Mouse (Mus musculus): ENCODE results near the gene Trpv5. TPM values are rescaled to one million over a fixed set of nuclear protein-coding genes. Genes with fewer than 3 reads are reported as not detected.

Gene Trpv5
- polyA plus RNA-seq, 1 experiment: not detected

GRCm38 (mm10) chr6:41635211-41635610 is 45.4 kb downstream of the Trpv5 start:
- peaks cover 7% of the 10 kb centered on the region for H3K4me1 ChIP-seq (ENCODE audit: control insufficient read depth, insufficient read depth, low read length)
- TF ChIP-seq POLR2A (IDR thresholded peaks at IDR 0.05; ENCODE audit: insufficient read depth, low read depth, low read length): no peak
- no peak for TF ChIP-seq CTCF (IDR thresholded peaks at IDR 0.05; ENCODE audit: insufficient read depth, low read depth, low read length)
- 14% methylated on average over 1 of the region's 1 CpGs for WGBS
- no peak overlapping the region for H3K27ac ChIP-seq (ENCODE audit: insufficient read depth, low read depth, low read length)
- no peak overlapping the region for H3K4me3 ChIP-seq (ENCODE audit: insufficient read depth, low read depth, low read length)

GRCm38 (mm10) chr6:41631549-41631948 is 49.0 kb downstream of the Trpv5 start:
- 79% methylated on average over 4 of the region's 4 CpGs for WGBS
- Histone ChIP-seq H3K4me1 (ENCODE audit: control insufficient read depth, insufficient read depth, low read length) (peaks cover 7% of the 10 kb centered on the region), H3K27ac (ENCODE audit: insufficient read depth, low read depth, low read length) (no peak overlapping the region), H3K4me3 (ENCODE audit: insufficient read depth, low read depth, low read length) (no peak overlapping the region)
- no peak for TF ChIP-seq POLR2A (IDR thresholded peaks at IDR 0.05; ENCODE audit: insufficient read depth, low read depth, low read length)
- TF ChIP-seq CTCF (IDR thresholded peaks at IDR 0.05; ENCODE audit: insufficient read depth, low read depth, low read length): no peak

- Histone ChIP-seq H3K27ac (ENCODE audit: insufficient read depth, low read depth, low read length) (no peak overlapping the region), H3K4me1 (ENCODE audit: control insufficient read depth, insufficient read depth, low read length) (peaks cover 2% of the 10 kb centered on the region), H3K4me3 (ENCODE audit: insufficient read depth, low read depth, low read length) (no peak overlapping the region)
- no peak for TF ChIP-seq CTCF (IDR thresholded peaks at IDR 0.05; ENCODE audit: insufficient read depth, low read depth, low read length)
- TF ChIP-seq POLR2A (IDR thresholded peaks at IDR 0.05; ENCODE audit: insufficient read depth, low read depth, low read length): no peak
- 87% methylated on average over 2 of the region's 2 CpGs for WGBS
These were observed 49.8 kb downstream of the Trpv5 start for GRCm38 (mm10) chr6:41630791-41631190.

GRCm38 (mm10) chr6:41628180-41628579 is 52.4 kb downstream of the Trpv5 start:
- no peak overlapping the region for H3K4me3 ChIP-seq (ENCODE audit: insufficient read depth, low read depth, low read length)
- no peaks in the 10 kb centered on the region for H3K4me1 ChIP-seq (ENCODE audit: control insufficient read depth, insufficient read depth, low read length)
- TF ChIP-seq POLR2A (IDR thresholded peaks at IDR 0.05; ENCODE audit: insufficient read depth, low read depth, low read length): no peak
- no peak for TF ChIP-seq CTCF (IDR thresholded peaks at IDR 0.05; ENCODE audit: insufficient read depth, low read depth, low read length)
- no peak overlapping the region for H3K27ac ChIP-seq (ENCODE audit: insufficient read depth, low read depth, low read length)
- 80% methylated on average over 1 of the region's 1 CpGs for WGBS

- no peak overlapping the region for H3K4me3 ChIP-seq (ENCODE audit: insufficient read depth, low read depth, low read length)
- H3K27ac ChIP-seq (ENCODE audit: insufficient read depth, low read depth, low read length): no peak overlapping the region
- H3K4me1 ChIP-seq (ENCODE audit: control insufficient read depth, insufficient read depth, low read length): no peaks in the 10 kb centered on the region
- TF ChIP-seq CTCF (IDR thresholded peaks at IDR 0.05; ENCODE audit: insufficient read depth, low read depth, low read length): 0 out of 2 replicates have a peak, but pooled peaks have one; percentile 9
- TF ChIP-seq POLR2A (IDR thresholded peaks at IDR 0.05; ENCODE audit: insufficient read depth, low read depth, low read length): no peak
- 68% methylated on average over 9 of the region's 9 CpGs for WGBS
These were observed 57.9 kb downstream of the Trpv5 start for GRCm38 (mm10) chr6:41622661-41623060.

- 92% methylated on average over 12 of the region's 12 CpGs for WGBS
- Histone ChIP-seq H3K4me3 (ENCODE audit: insufficient read depth, low read depth, low read length) (no peak overlapping the region), H3K4me1 (ENCODE audit: control insufficient read depth, insufficient read depth, low read length) (no peaks in the 10 kb centered on the region), H3K27ac (ENCODE audit: insufficient read depth, low read depth, low read length) (no peak overlapping the region)
- TF ChIP-seq CTCF (IDR thresholded peaks at IDR 0.05; ENCODE audit: insufficient read depth, low read depth, low read length) (no peak), POLR2A (IDR thresholded peaks at IDR 0.05; ENCODE audit: insufficient read depth, low read depth, low read length) (no peak)
These were observed 59.2 kb downstream of the Trpv5 start for GRCm38 (mm10) chr6:41621241-41621990.

GRCm38 (mm10) chr6:41620173-41620798 is 60.3 kb downstream of the Trpv5 start:
- TF ChIP-seq CTCF (IDR thresholded peaks at IDR 0.05; ENCODE audit: insufficient read depth, low read depth, low read length) (no peak), POLR2A (IDR thresholded peaks at IDR 0.05; ENCODE audit: insufficient read depth, low read depth, low read length) (no peak)
- Histone ChIP-seq H3K27ac (ENCODE audit: insufficient read depth, low read depth, low read length) (no peak overlapping the region), H3K4me1 (ENCODE audit: control insufficient read depth, insufficient read depth, low read length) (no peaks in the 10 kb centered on the region), H3K4me3 (ENCODE audit: insufficient read depth, low read depth, low read length) (no peak overlapping the region)
- 93% methylated on average over 9 of the region's 9 CpGs for WGBS

GRCm38 (mm10) chr6:41607637-41608036 is 72.9 kb downstream of the Trpv5 start:
- TF ChIP-seq CTCF (IDR thresholded peaks at IDR 0.05; ENCODE audit: insufficient read depth, low read depth, low read length) (no peak), POLR2A (IDR thresholded peaks at IDR 0.05; ENCODE audit: insufficient read depth, low read depth, low read length) (no peak)
- Histone ChIP-seq H3K4me3 (ENCODE audit: insufficient read depth, low read depth, low read length) (no peak overlapping the region), H3K27ac (ENCODE audit: insufficient read depth, low read depth, low read length) (no peak overlapping the region), H3K4me1 (ENCODE audit: control insufficient read depth, insufficient read depth, low read length) (peaks cover 13% of the 10 kb centered on the region)
- 73% methylated on average over 5 of the region's 5 CpGs for WGBS

- TF ChIP-seq CTCF (IDR thresholded peaks at IDR 0.05; ENCODE audit: insufficient read depth, low read depth, low read length): no peak
- TF ChIP-seq POLR2A (IDR thresholded peaks at IDR 0.05; ENCODE audit: insufficient read depth, low read depth, low read length): no peak
- H3K4me1 ChIP-seq (ENCODE audit: control insufficient read depth, insufficient read depth, low read length): peaks cover 13% of the 10 kb centered on the region
- H3K27ac ChIP-seq (ENCODE audit: insufficient read depth, low read depth, low read length): no peak overlapping the region
- 22% methylated on average over 4 of the region's 4 CpGs for WGBS
- peak overlapping the region; percentile 77 for H3K4me3 ChIP-seq (ENCODE audit: insufficient read depth, low read depth, low read length)
These were observed 74.4 kb downstream of the Trpv5 start for GRCm38 (mm10) chr6:41606214-41606613.

All from olfactory bulb, adult 2 months (tissue).